Comparison of ENCODE assay signal across 8 mouse cellular contexts in genomic region chr4:139352832-139353231, GRCm38 (mm10). TPM values are rescaled to one million over a fixed set of nuclear protein-coding genes. Genes with fewer than 3 reads are reported as not detected.
DNase-seq lines count a peak whose midpoint lies in the region; ATAC-seq and TF ChIP-seq lines count a peak whose summit lies in the region.

No protein-coding gene starts in this region.

- H3K36me3 ChIP-seq in kidney, postnatal 0 days (ENCODE audit: insufficient read depth, low read length), result peaks cover 35% of the 10 kb centered on the region
- H3K36me3 ChIP-seq in intestine, embryonic 14.5 days (ENCODE audit: control insufficient read depth, insufficient read depth, low read length), result peaks cover 53% of the 10 kb centered on the region
- H3K36me3 ChIP-seq in midbrain, postnatal 0 days (ENCODE audit: insufficient read depth, low read length), result peaks cover 32% of the 10 kb centered on the region

- H3K4me3 ChIP-seq in kidney, postnatal 0 days (replicated peaks; ENCODE audit: low read depth, low read length), result peak overlapping the region; percentile 72
- peak overlapping the region; percentile 65 for H3K4me3 ChIP-seq in cortical plate, adult 2 months (ENCODE audit: insufficient read depth, low read length)
- H3K4me3 ChIP-seq in intestine, embryonic 14.5 days (ENCODE audit: low read depth, low read length), result peak overlapping the region; percentile 97
- peak overlapping the region; percentile 75 for H3K4me3 ChIP-seq in midbrain, postnatal 0 days (ENCODE audit: low read depth, low read length)

- no peaks in the 10 kb centered on the region for H3K27me3 ChIP-seq in kidney, postnatal 0 days (ENCODE audit: insufficient read depth, low read length)
- H3K27me3 ChIP-seq in intestine, embryonic 14.5 days (replicated peaks; ENCODE audit: control insufficient read depth, insufficient read depth, low read length), result no peaks in the 10 kb centered on the region
- no peaks in the 10 kb centered on the region for H3K27me3 ChIP-seq in midbrain, postnatal 0 days (ENCODE audit: insufficient read depth, low read length)

- peaks cover 9% of the 10 kb centered on the region for H3K4me1 ChIP-seq in kidney, postnatal 0 days (replicated peaks; ENCODE audit: insufficient read depth, low read length)
- H3K4me1 ChIP-seq in cortical plate, adult 2 months (ENCODE audit: control insufficient read depth, insufficient read depth, low read length), result peaks cover 7% of the 10 kb centered on the region
- H3K4me1 ChIP-seq in intestine, embryonic 14.5 days (replicated peaks; ENCODE audit: control insufficient read depth, insufficient read depth, low read length), result peaks cover 16% of the 10 kb centered on the region
- H3K4me1 ChIP-seq in midbrain, postnatal 0 days (ENCODE audit: insufficient read depth, low read length), result peaks cover 13% of the 10 kb centered on the region; the same call in 1 of the 2 replicates

- H3K4me2 ChIP-seq in kidney, postnatal 0 days (ENCODE audit: low read length), result peak overlapping the region; percentile 87
- peak overlapping the region; percentile 99 for H3K4me2 ChIP-seq in intestine, embryonic 14.5 days (ENCODE audit: low read length)
- H3K4me2 ChIP-seq in midbrain, postnatal 0 days (ENCODE audit: low read depth, low read length, poor library complexity, severe bottlenecking), result peak overlapping the region; percentile 89

- TF ChIP-seq CTCF in kidney, postnatal 0 days (IDR thresholded peaks at IDR 0.05; ENCODE audit: low read depth), result no peak
- no peak for TF ChIP-seq CTCF in cortical plate, adult 2 months (IDR thresholded peaks at IDR 0.05; ENCODE audit: extremely low read depth, insufficient read depth, low read length)
- no peak for TF ChIP-seq CTCF in midbrain, postnatal 0 days (IDR thresholded peaks at IDR 0.05)

- no peaks in the 10 kb centered on the region for H3K9me3 ChIP-seq in kidney, postnatal 0 days (replicated peaks; ENCODE audit: low read length)
- no peaks in the 10 kb centered on the region for H3K9me3 ChIP-seq in intestine, embryonic 14.5 days (ENCODE audit: control insufficient read depth, low read length)
- no peaks in the 10 kb centered on the region for H3K9me3 ChIP-seq in midbrain, postnatal 0 days (ENCODE audit: low read length)

- WGBS in kidney, postnatal 0 days, result 2% methylated on average over 7 of the region's 7 CpGs
- 0% methylated on average over 7 of the region's 7 CpGs for WGBS in intestine, embryonic 14.5 days
- 0% methylated on average over 7 of the region's 7 CpGs for WGBS in midbrain, postnatal 0 days

- H3K27ac ChIP-seq in kidney, postnatal 0 days, result peak overlapping the region; percentile 89
- H3K27ac ChIP-seq in cortical plate, adult 2 months (ENCODE audit: insufficient read depth, low read length), result no peak overlapping the region
- H3K27ac ChIP-seq in intestine, embryonic 14.5 days (ENCODE audit: low read depth), result peak overlapping the region; percentile 98
- H3K27ac ChIP-seq in midbrain, postnatal 0 days (ENCODE audit: low read depth, low read length), result peak overlapping the region; percentile 96

- peak overlapping the region; percentile 74 for H3K9ac ChIP-seq in kidney, postnatal 0 days (ENCODE audit: low read depth, low read length)
- peak overlapping the region; percentile 93 for H3K9ac ChIP-seq in intestine, embryonic 14.5 days (ENCODE audit: low read length)
- peak overlapping the region; percentile 94 for H3K9ac ChIP-seq in midbrain, postnatal 0 days (replicated peaks; ENCODE audit: low read length, poor library complexity, severe bottlenecking)

- ATAC-seq in kidney, postnatal 0 days (replicated peaks; ENCODE audit: low FRiP score, low read depth), result peak; percentile 2; the same call in 1 of the 2 replicates
- peak; percentile 43; the same call in 1 of the 2 replicates for ATAC-seq in intestine, embryonic 14.5 days (replicated peaks; ENCODE audit: low FRiP score, low TSS enrichment, low read depth)
- ATAC-seq in midbrain, postnatal 0 days (ENCODE audit: low FRiP score), result peak; percentile 26; the same call in 1 of the 2 replicates

- no peak for DNase-seq in kidney, postnatal 0 days (ENCODE audit: low spot score)
- no peak for DNase-seq in kidney, adult 9 months
- DNase-seq in intestine, embryonic 14.5 days (ENCODE audit: low spot score), result no peak
- no peak for DNase-seq in midbrain, postnatal 0 days (ENCODE audit: low spot score)
- DNase-seq in cerebellum, adult 18-20 months, result no peak
- no peak for DNase-seq in frontal cortex, adult 2 months (ENCODE audit: extremely low spot score in 1 of 2, low spot score in 1 of 2)
- no peak for DNase-seq in Muller cell, postnatal 12 days (ENCODE audit: inconsistent ontology term)

- no peak for TF ChIP-seq POLR2A in cortical plate, adult 2 months (IDR thresholded peaks at IDR 0.05; ENCODE audit: extremely low read depth, insufficient read depth, low read length)

RNA-seq across cellular contexts. Expression of gene Ubr4, which starts 0.4 kb away (rescaled TPM):
- polyA plus RNA-seq in kidney, postnatal 0 days (2015; fragmentation: Nextera tagmentation; extraction: Ambion mirVana), result 46.2 and 47.4 TPM in 2 replicates
- polyA plus RNA-seq in cortical plate, adult 2 months (2012; rRNA removed), result 183 and 188 TPM in 2 replicates
- polyA plus RNA-seq in intestine, embryonic 14.5 days (2014; fragmentation: Nextera tagmentation; extraction: Ambion mirVana), result 72.0 and 76.6 TPM in 2 replicates
- 164 and 176 TPM in 2 replicates for total RNA-seq in midbrain, postnatal 0 days (2014; rRNA removed)
- 59.8 and 63.6 TPM in 2 replicates for polyA plus RNA-seq in midbrain, postnatal 0 days (2015; fragmentation: Nextera tagmentation; extraction: Ambion mirVana)
- 177 and 186 TPM in 2 replicates for polyA plus RNA-seq in frontal cortex, adult 2 months (2012; rRNA removed)

RNA-seq across cellular contexts. Expression of gene Emc1, which starts 0.4 kb away (rescaled TPM):
- 19.0 and 22.6 TPM in 2 replicates for polyA plus RNA-seq in kidney, postnatal 0 days (2015; fragmentation: Nextera tagmentation; extraction: Ambion mirVana)
- 69.8 and 70.9 TPM in 2 replicates for polyA plus RNA-seq in cortical plate, adult 2 months (2012; rRNA removed)
- 17.1 and 23.1 TPM in 2 replicates for polyA plus RNA-seq in intestine, embryonic 14.5 days (2014; fragmentation: Nextera tagmentation; extraction: Ambion mirVana)
- total RNA-seq in midbrain, postnatal 0 days (2014; rRNA removed), result 70.3 and 78.3 TPM in 2 replicates
- polyA plus RNA-seq in midbrain, postnatal 0 days (2015; fragmentation: Nextera tagmentation; extraction: Ambion mirVana), result 49.3 and 50.3 TPM in 2 replicates
- 68.3 and 71.0 TPM in 2 replicates for polyA plus RNA-seq in frontal cortex, adult 2 months (2012; rRNA removed)

RNA-seq across cellular contexts. Expression of gene Mrto4, which starts 0.5 kb away (rescaled TPM):
- 68.6 and 71.7 TPM in 2 replicates for polyA plus RNA-seq in kidney, postnatal 0 days (2015; fragmentation: Nextera tagmentation; extraction: Ambion mirVana)
- 53.2 and 53.9 TPM in 2 replicates for polyA plus RNA-seq in cortical plate, adult 2 months (2012; rRNA removed)
- 132 TPM in 2 replicates for polyA plus RNA-seq in intestine, embryonic 14.5 days (2014; fragmentation: Nextera tagmentation; extraction: Ambion mirVana)
- total RNA-seq in midbrain, postnatal 0 days (2014; rRNA removed), result 32.0 and 36.1 TPM in 2 replicates
- 68.3 and 75.0 TPM in 2 replicates for polyA plus RNA-seq in midbrain, postnatal 0 days (2015; fragmentation: Nextera tagmentation; extraction: Ambion mirVana)
- polyA plus RNA-seq in frontal cortex, adult 2 months (2012; rRNA removed), result 52.7 and 53.6 TPM in 2 replicates

RNA-seq across cellular contexts. Expression of gene Akr7a5, which starts 42.3 kb away (rescaled TPM):
- 220 and 232 TPM in 2 replicates for polyA plus RNA-seq in kidney, postnatal 0 days (2015; fragmentation: Nextera tagmentation; extraction: Ambion mirVana)
- 16.8 and 17.5 TPM in 2 replicates for polyA plus RNA-seq in cortical plate, adult 2 months (2012; rRNA removed)
- 133 and 140 TPM in 2 replicates for polyA plus RNA-seq in intestine, embryonic 14.5 days (2014; fragmentation: Nextera tagmentation; extraction: Ambion mirVana)
- 45.0 and 65.4 TPM in 2 replicates for total RNA-seq in midbrain, postnatal 0 days (2014; rRNA removed)
- 64.4 and 65.6 TPM in 2 replicates for polyA plus RNA-seq in midbrain, postnatal 0 days (2015; fragmentation: Nextera tagmentation; extraction: Ambion mirVana)
- 17.7 and 17.8 TPM in 2 replicates for polyA plus RNA-seq in frontal cortex, adult 2 months (2012; rRNA removed)

RNA-seq across cellular contexts. Expression of gene Pqlc2, which starts 42.3 kb away (rescaled TPM):
- 21.3 and 24.0 TPM in 2 replicates for polyA plus RNA-seq in kidney, postnatal 0 days (2015; fragmentation: Nextera tagmentation; extraction: Ambion mirVana)
- 23.3 and 23.9 TPM in 2 replicates for polyA plus RNA-seq in cortical plate, adult 2 months (2012; rRNA removed)
- polyA plus RNA-seq in intestine, embryonic 14.5 days (2014; fragmentation: Nextera tagmentation; extraction: Ambion mirVana), result 15.9 and 17.1 TPM in 2 replicates
- 19.3 and 26.5 TPM in 2 replicates for total RNA-seq in midbrain, postnatal 0 days (2014; rRNA removed)
- polyA plus RNA-seq in midbrain, postnatal 0 days (2015; fragmentation: Nextera tagmentation; extraction: Ambion mirVana), result 10.9 and 15.2 TPM in 2 replicates
- 19.6 and 19.7 TPM in 2 replicates for polyA plus RNA-seq in frontal cortex, adult 2 months (2012; rRNA removed)
